Mouse (Mus musculus): ENCODE measurements at regions not wholly inside any gene's neighbourhood (a gene's known extent, or its start where the extent isn't known, plus 50 kb on each side); places are given as distances from the start of the nearest gene placed in this dataset.

DNA sequence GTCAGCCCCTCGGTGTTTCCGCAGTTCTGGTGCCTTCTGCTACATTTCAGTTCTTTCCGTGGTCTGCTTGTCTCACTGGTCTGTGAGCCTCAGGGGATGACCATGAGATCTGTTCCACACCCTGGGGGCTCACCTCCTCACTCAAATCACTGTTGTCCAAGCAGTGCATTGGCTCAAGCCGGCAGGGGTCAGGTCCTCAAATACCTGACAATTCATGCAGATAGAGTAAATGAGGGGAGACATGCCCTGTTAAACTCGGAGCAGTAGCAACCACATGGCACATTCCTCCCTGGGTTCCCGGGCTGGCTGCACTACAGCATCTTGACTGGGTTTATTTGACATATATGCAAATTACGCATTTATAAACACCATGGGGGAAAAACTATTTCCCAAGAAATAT is 84.0 kb upstream of the Zmiz1 start:
- TF ChIP-seq MYC (IDR thresholded peaks at IDR 0.05; ENCODE audit: low read depth, low read length): no peak
- no peak for TF ChIP-seq CTCF (IDR thresholded peaks at IDR 0.05 in 2 of 3, conservative IDR thresholded peaks at IDR 0.05 in 1 of 3; ENCODE audit: control insufficient read depth in 1 of 3, insufficient read depth in 1 of 3, low read depth in 2 of 3, low read length in 3 of 3, poor library complexity in 1 of 3, severe bottlenecking in 1 of 3)
